Mouse (Mus musculus): ENCODE data around the gene Fis1.

DNA sequence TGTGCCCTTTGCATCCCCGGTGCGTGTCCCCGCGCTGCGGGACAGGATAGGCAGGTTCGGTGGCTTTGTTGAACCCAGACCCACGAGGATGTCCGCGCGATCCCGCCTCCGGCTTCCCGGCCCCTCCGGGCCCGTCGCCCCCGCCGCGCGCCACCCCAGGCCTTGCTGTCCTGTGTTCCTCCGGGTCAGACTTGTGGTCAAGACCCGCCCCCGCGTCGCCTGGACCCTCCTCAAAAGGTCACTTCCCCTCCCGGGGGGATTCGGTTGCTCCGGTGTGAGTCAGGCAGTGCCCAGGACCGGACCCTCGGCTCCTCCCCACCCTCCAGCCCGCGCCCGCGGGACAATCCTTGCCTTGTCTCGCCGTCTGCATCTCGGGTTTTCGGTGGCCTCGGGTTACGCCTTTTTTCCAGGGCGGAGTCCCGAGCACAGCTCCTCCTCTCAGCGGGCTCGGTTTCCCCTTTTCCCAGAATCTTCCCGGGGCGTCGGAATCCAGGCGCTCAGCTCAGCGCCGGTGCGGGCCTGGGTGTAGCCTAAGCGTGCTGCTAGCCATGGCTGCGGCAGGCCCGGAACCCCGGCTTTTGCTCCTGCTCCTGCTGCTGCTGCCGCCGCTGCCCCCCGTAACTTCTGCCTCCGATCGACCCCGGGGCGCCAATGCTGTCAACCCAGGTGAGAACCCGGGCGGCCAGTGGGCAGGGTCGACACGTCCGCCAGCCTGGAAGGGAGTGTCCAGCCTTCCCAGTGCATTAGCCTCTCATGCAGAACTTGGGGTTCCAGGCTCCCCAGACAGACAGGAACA, 34.3 kb downstream of the Fis1 start:
- TF ChIP-seq CTCF (IDR thresholded peaks at IDR 0.05; ENCODE audit: low read depth), result peak; percentile 4; the same call in 1 of the 2 replicates
- no peak for TF ChIP-seq EP300 (optimal IDR thresholded peaks at IDR 0.05)

Data from stomach, postnatal 0 days (tissue).